Mouse (Mus musculus) A20 (cell line): ENCODE data around the gene Itsn1.

Source experiments
- DNase-seq: peaks from one replicate; pipeline ENCODE4 v3.0.0-alpha.2; 2011; ENCODE audit warnings: low read depth, low spot score

Itsn1 gene

DNA sequence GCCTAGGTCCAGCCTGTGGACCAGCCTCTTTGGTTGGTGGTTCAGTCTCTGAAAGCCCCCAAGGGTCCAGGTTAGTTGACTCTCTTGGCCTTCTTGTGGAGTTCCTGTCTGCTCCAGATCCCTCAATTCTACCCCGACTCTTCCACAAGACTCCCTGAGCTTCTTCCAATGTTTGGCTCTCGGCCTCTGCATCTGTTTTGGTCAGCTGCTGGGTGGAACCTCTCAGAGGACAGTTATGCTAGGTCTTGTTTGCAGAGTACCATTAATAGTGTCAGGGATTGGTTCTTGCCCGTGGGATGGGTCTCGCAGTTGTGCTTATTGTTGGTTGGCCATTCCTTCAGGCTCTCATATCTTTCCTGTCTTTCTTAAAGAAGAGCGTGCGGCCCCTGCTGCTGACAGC, 39.5 kb downstream of the Itsn1 start:
- DNase-seq: no peak

GRCm38 (mm10) chr16:91769911-91770310, 40.8 kb downstream of the Itsn1 start:
- no peak for DNase-seq

DNA sequence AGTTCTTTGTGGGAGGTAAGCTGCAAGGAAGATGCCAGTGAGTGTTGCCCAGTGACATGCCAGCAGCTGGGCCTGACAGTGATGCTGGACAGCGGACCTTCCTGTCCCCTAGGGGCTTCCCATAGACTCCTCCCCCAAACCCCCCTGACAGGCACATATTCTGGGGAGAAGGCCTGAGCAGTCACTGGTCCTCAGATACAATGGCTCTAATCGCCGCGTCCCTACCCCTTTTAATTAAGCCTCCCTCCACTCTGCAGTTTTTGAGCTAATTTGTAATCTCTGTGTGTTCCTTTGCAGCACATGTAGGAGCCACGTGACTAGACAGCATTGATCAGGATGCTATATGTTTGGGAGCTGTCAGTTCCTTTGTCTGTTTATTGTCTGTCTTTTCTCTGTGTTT, 41.6 kb downstream of the Itsn1 start:
- no peak for DNase-seq

- no peak for DNase-seq
Measured at GRCm38 (mm10) chr16:91771334-91771733, 42.3 kb downstream of the Itsn1 start.

GRCm38 (mm10) chr16:91772586-91772985, 43.5 kb downstream of the Itsn1 start:
- no peak for DNase-seq

DNA sequence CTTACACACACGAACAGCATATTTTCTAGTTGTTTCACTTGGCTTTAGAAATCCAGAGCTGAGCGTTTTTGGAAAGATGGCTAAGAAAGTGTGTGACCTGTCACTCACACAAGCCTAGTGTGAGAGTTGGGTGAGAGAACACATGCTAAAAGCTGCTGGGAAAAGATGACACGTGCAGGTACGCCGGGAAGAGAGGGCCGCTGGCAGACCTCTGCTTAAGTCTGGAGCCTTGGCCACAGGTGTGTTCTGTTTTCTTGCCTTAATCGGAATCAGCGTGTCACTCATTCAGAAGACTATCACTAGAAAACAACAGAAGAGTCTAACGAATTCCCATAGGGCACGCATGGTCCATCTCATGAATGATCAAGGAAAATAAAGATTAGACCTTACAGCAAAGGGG, 50.5 kb downstream of the Itsn1 start:
- DNase-seq: no peak

DNA sequence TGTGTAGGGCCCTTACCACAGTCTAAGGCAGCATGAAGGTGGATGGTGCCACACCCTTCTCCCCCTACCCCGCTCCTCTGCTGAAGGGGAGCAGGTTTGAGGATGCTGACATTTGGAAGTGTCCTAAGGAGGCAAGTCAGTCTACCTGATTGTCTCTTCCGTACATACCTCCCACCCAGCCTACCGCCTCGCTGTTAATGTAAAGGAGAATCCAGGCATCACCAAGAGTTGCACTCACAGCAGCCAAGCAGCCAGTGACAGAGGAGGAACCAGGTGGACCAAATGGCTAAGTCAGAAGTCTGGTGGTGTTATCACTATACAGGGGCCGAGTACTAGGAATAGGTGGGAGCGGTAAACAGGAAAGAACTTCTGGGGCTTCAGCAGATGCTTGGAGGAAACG, 51.1 kb downstream of the Itsn1 start:
- DNase-seq: no peak

DNA sequence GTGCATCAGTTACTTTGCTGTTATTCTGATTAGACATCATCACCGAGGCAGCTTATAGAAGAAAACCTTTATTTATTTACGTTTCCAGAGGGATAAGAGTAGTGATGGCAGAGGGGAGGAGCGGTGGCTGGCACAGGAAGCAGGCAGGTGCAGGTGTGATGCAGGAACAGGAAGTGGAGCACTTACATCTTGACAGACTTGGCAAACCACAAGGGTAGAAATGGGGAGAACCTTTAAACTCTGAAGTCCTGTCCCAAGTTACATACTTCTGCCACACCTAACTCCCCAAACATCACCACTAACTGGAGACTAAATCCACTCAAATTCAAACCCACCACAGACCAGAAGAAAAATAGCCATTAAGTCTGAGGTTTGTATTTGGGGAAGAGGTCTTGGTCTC, 51.7 kb downstream of the Itsn1 start:
- peak; percentile 46 for DNase-seq

DNA sequence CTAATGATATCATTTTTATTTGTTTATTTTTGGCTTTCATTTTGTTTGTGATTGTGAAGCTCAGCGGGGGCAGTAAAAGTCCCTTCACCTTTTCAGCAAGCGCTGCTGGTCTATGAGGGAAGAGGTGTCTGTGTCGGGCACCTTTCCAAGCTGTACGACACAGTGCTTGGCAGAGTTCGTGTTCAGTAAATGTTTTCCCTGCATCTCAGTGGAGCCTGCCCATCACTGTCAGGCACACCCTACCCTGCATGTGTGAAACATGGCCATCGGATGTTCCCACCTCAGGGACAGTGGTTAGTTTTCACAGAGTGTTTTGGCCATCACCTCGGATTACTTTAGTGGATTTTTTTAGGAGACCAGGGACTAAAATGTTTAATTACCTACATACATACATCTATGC, 54.1 kb downstream of the Itsn1 start:
- no peak for DNase-seq

DNA sequence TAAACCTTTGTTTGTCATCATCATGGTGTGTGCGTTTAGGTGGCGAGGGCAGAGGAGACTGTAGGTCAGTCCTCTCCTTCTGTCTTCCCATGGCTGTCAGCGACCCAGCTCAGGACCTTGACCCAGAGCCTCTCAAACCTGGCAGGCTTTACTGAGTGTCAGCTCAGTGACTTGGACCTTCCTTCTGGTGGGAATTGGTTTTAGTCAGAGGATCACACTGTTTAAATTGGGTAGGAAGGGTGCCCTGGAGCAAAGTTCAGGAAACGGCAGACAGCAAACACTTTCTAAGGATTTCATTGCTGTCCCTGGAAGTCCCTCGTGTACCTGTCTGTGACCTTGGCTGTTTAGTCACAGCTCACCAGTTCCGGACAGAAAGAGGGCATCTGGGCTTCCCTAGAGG, 55.2 kb downstream of the Itsn1 start:
- no peak for DNase-seq

GRCm38 (mm10) chr16:91786425-91786824, 57.3 kb downstream of the Itsn1 start:
- no peak for DNase-seq

- DNase-seq: no peak
Measured at GRCm38 (mm10) chr16:91789728-91790127, 60.6 kb downstream of the Itsn1 start.

DNA sequence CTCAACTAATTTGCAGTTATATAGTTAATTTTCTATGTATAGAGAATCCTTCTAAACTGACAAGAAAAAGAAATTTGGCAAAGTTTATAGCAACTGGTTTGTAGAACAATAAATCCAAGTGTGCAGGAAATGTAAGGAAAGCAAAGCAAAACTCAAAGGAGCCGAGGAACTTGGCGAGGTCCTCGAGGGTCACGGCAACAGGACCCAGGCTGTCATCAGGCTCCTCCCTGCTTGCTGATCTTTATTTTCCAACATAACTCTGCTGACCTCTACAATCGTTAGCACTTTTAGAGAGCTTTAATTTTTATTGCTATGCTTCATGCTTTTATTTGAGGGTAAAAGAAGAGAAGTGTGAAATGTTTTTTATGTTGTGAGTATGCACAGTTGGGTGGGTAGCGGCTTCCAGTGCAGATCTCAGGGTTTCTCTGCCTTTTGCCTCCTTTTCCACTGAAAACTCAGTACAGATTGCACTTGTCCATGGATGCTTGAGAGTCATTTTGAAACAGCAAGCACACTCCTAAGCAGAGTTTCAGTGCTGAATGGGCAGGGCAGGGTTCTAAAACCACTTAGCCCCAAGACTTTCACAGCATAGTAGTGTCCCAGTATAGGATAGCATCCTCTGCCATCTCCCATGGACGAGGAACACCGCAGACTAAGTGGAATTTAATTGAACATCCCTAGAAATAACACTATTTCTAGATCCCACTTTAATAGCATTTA, 63.6 kb downstream of the Itsn1 start:
- DNase-seq: no peak

DNA sequence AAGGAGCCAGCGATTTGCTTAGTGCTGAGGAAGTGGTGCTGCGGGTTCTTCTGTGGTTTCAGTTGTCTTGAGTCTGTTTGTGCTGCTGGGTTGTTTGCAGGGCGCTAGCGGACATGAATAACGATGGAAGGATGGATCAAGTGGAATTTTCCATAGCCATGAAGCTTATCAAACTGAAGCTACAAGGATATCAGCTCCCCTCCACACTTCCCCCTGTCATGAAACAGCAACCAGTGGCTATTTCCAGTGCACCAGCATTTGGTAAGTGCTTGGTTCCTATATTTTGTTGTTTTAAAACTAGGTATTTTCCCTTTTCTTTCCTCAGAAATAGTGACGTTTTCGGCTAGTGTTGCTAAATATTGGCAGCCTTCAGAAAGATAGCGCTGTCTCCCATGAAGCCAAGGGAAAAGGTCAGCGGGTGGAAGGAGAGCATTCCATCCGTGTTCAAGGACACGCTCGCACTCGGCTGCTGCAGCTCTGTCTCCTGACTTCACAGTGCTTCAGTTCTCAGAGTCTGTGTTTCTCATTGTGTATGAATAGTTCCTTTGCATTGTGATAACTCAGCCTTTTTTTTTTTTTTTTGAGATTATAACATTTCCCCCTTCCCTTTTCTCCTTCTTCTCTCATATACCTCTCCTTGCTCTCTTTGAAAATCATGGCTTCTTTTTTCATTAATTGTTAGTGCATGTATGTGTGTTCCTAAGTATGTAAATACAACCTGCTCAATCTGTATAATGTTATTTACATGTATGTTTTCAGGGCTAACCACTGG, 64.6 kb downstream of the Itsn1 start:
- DNase-seq: no peak

- DNase-seq: no peak
Measured at GRCm38 (mm10) chr16:91794306-91794705, 65.2 kb downstream of the Itsn1 start.

DNA sequence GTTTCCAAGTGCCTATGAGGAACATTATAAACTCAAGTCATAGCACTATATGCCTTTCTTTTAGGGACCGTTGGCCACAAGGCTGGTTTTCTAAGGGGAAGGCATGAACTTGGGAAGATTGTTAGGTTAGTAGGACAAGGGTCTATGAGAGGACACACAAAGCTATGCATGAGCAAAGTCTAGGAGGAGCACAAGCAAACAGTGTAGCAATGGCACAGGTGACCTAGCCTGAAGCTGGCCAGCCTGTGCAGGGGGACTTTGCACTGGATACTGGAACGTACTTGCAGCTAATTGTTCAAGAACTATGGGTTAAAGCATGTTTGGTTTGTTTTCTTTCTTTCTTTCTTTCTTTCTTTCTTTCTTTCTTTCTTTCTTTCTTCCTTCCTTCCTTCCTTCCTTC, 66.0 kb downstream of the Itsn1 start:
- DNase-seq: no peak

- DNase-seq: no peak
Measured at GRCm38 (mm10) chr16:91795606-91796005, 66.5 kb downstream of the Itsn1 start.

GRCm38 (mm10) chr16:91801426-91801825, 72.3 kb downstream of the Itsn1 start:
- DNase-seq: no peak

- no peak for DNase-seq
Measured at GRCm38 (mm10) chr16:91802461-91803062, 73.5 kb downstream of the Itsn1 start.

DNA sequence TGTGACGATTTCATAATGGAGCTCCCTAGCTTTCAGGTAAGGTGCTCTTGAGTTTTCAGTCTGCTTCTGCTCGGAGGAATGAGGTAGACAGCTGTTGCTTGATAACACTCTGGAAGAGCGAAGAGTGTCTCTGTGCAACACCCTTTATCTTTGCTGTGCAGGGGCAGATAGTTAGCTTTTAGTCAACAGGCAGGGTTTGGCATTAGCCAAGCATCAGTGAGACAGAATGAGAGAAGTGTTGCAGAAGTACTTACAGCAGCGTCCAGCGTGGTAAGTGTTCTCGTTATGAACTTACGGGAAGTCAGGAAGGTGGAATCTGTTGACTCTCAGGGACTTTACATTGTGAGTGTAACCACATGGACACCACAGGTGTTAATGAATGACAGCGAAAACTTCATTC, 75.3 kb downstream of the Itsn1 start:
- no peak for DNase-seq

DNA sequence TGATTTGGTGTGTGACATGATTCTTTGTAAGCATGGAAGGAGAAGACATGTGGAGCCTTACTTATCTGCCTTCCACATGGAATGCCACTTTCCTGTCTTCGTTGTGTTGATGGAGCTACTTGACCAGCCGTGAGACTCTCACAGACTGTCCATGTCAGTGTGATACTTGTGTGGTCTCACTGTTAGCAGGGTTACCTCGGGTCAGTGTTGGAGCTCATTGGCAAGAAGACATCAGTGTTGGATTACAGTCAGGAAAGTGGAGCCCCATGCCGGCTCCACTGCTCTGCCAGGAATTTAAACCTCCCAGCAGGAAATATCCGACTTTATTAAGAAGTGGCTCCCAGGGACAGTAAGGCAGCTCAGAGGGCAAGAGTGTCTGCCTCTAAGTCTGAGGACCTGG, 75.8 kb downstream of the Itsn1 start:
- DNase-seq: no peak

GRCm38 (mm10) chr16:91810235-91810634, 81.2 kb downstream of the Itsn1 start:
- DNase-seq: no peak

DNA sequence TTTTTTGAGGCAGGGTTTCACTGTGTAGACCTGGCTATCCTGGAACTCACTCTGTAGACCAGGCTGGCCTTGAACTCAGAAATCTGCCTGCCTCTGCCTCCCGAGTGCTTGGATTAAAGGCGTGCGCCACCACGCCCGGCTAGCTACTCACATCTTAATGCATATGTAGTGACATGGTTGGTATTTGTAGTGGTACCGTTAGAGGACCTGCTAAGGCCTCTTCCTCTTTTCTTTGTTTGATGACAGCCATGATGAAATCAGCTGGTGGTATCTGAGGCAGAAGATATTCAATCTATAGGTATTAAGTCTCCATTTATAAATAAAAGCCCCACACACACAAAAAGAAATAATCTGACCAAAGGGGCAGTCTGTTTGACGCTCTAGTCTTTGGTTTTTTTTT, 82.3 kb downstream of the Itsn1 start:
- no peak for DNase-seq
